Mouse (Mus musculus): Measurements from ENCODE around the gene Vmn1r116. TPM values are rescaled to one million over a fixed set of nuclear protein-coding genes. Genes with fewer than 3 reads are reported as not detected.

Vmn1r116 gene
- polyA plus RNA-seq (2017; shearing (Covaris generic)) = not detected

DNA sequence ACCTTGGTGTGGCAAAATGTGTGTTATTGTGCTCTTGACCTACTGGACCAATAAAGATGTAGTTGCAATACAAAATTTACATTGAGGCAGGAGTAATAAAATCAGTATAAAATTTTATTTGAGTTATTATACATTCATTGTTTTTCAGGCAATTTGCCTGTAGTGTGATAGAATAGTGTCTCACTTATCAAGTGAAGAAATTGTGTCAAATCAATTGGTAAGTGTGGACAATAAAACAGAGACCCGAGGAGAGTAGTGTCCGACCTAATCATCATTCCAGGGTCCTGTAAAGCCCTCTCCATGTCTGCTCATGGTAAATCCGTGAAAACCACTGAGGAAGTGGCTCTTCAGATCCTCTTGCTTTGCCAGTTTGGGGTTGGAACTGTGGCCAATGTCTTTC lies at the start of gene Vmn1r116:
Gene Vmn1r116, plus strand, starts transcription at position 301 of the 400 bp plus-strand sequence.

DNA sequence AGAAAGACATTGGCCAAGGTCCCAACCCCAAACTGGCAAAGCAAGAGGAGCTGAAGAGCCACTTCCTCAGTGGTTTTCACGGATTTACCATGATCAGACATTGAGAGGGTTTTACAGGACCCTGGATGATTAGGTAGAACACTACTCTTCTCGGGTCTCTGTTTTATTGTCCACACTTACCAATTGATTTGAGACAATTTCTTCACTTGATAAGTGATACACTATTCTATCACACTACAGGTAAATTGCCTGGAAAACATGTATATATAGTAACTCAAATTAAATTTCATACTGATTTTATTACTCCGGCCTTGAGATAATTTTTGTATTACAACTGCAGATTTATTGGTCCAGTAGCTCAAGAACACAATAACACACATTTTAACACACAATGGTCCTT lies 27.2 kb upstream of the Vmn1r116 start, which contains the start of gene Vmn1r115:
Gene Vmn1r115, minus strand, starts transcription at position 101 of the 400 bp plus-strand sequence.

DNA sequence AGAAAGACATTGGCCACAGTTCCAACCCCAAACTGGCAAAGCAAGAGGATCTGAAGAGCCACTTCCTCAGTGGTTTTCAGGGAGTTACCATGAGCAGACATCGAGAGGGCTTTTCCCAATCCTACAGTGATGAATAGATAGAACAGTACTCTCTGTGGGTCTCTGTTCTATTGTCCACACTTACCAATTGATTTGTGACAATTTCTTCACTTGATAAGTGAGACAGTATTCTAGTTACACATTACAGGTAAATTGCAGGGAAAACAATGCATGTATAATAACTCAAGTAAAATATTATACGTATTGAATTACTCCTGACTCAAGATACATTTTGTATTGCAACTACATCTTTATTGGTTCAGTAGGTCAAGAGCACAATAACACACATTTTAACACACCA lies 12.0 kb downstream of the Vmn1r116 start, which contains the start of gene Vmn1r117:
Gene Vmn1r117, minus strand, starts transcription at position 101 of the 400 bp plus-strand sequence.

DNA sequence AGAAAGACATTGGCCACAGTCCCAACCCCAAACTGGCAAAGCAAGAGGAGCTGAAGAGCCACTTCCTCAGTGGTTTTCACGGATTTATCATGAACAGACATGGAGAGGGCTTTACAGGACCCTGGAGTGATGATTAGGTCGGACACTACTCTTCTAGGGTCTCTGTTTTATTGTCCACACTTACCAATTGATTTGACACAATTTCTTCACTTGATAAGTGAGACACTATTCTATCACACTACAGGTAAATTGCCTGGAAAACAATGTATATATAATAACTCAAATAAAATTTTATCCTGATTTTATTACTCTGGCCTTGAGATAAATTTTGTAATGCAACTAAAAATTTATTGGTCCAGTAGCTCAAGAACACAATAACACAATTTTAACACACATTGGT lies 40.2 kb downstream of the Vmn1r116 start, which contains the start of gene Vmn1r118:
Gene Vmn1r118, minus strand, starts transcription at position 101 of the 400 bp plus-strand sequence.

Other genes with a start within 250 kb of the Vmn1r116 start
- gene Vmn1r107, start 203.3 kb upstream of the Vmn1r116 start, polyA plus RNA-seq (2017; shearing (Covaris generic)) = not detected
- not detected for gene Vmn1r111, start 169.0 kb upstream of the Vmn1r116 start, polyA plus RNA-seq (2017; shearing (Covaris generic))
- gene Gm10668, start 141.6 kb upstream of the Vmn1r116 start, polyA plus RNA-seq (2017; shearing (Covaris generic)) = not detected
- not detected for gene Vmn1r112, start 101.1 kb upstream of the Vmn1r116 start, polyA plus RNA-seq (2017; shearing (Covaris generic))
- not detected for gene Vmn1r113, start 85.0 kb upstream of the Vmn1r116 start, polyA plus RNA-seq (2017; shearing (Covaris generic))
- not detected for gene Vmn1r114, start 60.1 kb upstream of the Vmn1r116 start, polyA plus RNA-seq (2017; shearing (Covaris generic))
- gene Vmn1r115, start 27.3 kb upstream of the Vmn1r116 start, polyA plus RNA-seq (2017; shearing (Covaris generic)) = not detected
- gene Vmn1r117, start 11.9 kb downstream of the Vmn1r116 start, polyA plus RNA-seq (2017; shearing (Covaris generic)) = not detected
- not detected for gene Vmn1r118, start 40.1 kb downstream of the Vmn1r116 start, polyA plus RNA-seq (2017; shearing (Covaris generic))
- gene Vmn1r119, start 140.2 kb downstream of the Vmn1r116 start, polyA plus RNA-seq (2017; shearing (Covaris generic)) = not detected
- gene Vmn1r120, start 181.5 kb downstream of the Vmn1r116 start, polyA plus RNA-seq (2017; shearing (Covaris generic)) = not detected
- not detected for gene Vmn1r121, start 226.3 kb downstream of the Vmn1r116 start, polyA plus RNA-seq (2017; shearing (Covaris generic))

All from CD4-positive, CD25-positive, alpha-beta regulatory T cell (primary cell).